Mouse (Mus musculus) layer of hippocampus, adult 2 months (tissue): ENCODE results near the gene Slc35f4. TPM values are rescaled to one million over a fixed set of nuclear protein-coding genes. Genes with fewer than 3 reads are reported as not detected.

Source experiments
- DNase-seq, 2 experiments: peaks; one replicate each; pipeline ENCODE4 v3.0.0; 2022; ENCODE audit warnings: low spot score in 2 of 2
- H3K27ac ChIP-seq: fragments of 200-600 bp; 2 replicates; pipeline ENCODE4 v1.8.1; 2022
- H3K4me3 ChIP-seq: fragments of 200-600 bp; 2 replicates; pipeline ENCODE4 v1.8.1; 2022; ENCODE audit warnings: mild to moderate bottlenecking
- CTCF ChIP-seq: fragments of 200-600 bp; conservative IDR thresholded peaks from 2 replicates; pipeline ENCODE4 v1.8.1; 2022; ENCODE audit warnings: antibody characterized with exemption, mild to moderate bottlenecking, moderate library complexity
- long read RNA-seq, 2 experiments: library from polyadenylated mRNA; stranded (forward); transcript quantifications; one replicate each; pipeline ENCODE4 v2.0.0; 2021; ENCODE audit warnings: borderline mapping rate in 2 of 2
- total RNA-seq, 2 experiments: library from RNA; stranded (reverse); gene quantifications; 2 replicates each; pipeline ENCODE4 v1.2.3; 2021

Slc35f4 gene
- 10 to 100 TPM; 13.9 to 16.3 TPM for total RNA-seq
- long read RNA-seq, experiment 1, partial matches to known transcripts: 2 of 3 reads
- long read RNA-seq, experiment 1, other reads (novel, unspliced or antisense): 1 of 3 reads
- long read RNA-seq, experiment 2: 0 reads

DNA sequence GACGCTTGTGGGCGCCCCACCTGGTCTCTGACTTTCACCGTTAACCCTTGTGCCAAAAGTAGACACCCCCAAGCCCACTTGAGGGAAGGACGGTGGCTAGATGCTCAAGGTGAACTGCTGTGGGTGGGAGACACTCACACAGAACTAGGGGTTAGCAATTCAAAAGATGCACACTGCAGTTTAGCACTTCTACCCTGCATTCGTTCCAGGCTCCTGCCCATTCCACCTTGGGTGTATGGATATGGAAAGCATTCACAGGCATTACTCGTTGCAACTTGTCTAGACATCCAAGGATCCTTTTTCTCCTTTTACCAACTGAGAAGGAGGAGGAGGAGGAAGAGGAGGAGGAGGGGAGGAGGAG, at the start of gene Slc35f4:
Gene Slc35f4 (minus strand): TSS at position 116 of the 361 bp plus-strand sequence.
- peak within 1 kb of the TSS; percentile 85 for H3K27ac ChIP-seq
- H3K4me3 ChIP-seq: peak within 1 kb of the TSS; percentile 68
- no peak for DNase-seq
- TF ChIP-seq CTCF: no peak

DNA sequence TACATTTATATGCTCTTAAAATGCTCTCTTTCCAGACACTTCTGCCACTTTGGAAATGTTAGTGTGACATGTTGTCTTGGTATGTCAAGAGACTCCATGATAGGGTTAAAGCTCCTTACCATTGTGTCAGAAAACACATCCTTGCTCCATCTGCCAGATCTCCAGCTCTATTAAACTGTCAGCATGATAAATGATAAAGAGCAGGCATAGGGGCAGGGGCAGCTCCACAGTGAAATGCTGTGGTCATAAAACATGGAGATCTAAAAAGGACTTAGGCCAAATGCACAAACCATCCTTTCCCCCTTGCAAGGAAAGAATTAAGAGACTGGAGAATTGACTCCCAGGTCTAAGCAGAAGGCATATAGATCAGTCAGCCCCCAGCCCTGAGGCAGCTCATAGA, 42.5 kb upstream of the Slc35f4 start:
- Histone ChIP-seq H3K4me3 (no peak overlapping the region), H3K27ac (no peak overlapping the region)
- no peak for DNase-seq
- no peak for TF ChIP-seq CTCF

DNA sequence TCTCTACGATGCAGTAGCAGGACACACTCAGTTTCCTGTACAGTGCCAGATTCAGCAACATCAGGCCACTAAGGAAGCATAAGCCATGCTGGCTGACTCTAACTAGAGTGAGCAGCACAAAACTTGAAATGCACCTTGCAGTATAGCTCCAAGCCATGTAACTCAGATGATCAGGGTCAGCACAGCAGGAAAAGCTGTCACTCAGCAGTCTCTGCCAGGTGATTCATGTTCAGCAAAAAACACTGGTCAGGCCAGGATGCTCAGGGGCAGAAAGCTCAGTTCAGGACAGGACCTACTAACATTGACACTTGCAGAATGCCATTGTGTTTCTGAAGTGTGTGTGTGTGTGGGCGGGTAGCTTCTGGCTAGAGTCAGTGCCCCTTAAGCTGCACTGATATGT, 34.9 kb upstream of the Slc35f4 start:
- DNase-seq: no peak
- TF ChIP-seq CTCF: no peak
- Histone ChIP-seq H3K4me3 (no peak overlapping the region), H3K27ac (no peak overlapping the region)

DNA sequence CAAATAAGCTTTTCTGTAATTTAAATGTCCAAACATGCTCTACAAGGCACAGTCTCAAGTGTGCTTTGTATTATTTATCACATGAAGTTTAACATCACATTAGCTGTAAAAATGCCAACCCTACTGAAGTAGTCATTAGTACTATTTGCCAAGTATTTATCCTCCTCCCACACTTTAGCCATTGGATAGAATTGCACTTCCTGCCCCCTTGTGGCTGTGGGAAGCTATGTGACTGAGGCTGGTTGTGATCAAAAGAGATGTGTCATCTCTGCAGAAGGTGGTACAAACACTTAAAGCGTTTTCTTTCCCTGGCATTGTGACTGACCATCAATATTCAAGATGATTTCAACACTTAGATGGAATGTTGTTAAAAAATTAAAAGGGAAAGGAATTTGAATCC, 14.3 kb upstream of the Slc35f4 start:
- DNase-seq: peak in 1 of 2 experiments; percentile 30
- TF ChIP-seq CTCF: peak; percentile 84
- Histone ChIP-seq H3K27ac (no peak overlapping the region), H3K4me3 (no peak overlapping the region)

DNA sequence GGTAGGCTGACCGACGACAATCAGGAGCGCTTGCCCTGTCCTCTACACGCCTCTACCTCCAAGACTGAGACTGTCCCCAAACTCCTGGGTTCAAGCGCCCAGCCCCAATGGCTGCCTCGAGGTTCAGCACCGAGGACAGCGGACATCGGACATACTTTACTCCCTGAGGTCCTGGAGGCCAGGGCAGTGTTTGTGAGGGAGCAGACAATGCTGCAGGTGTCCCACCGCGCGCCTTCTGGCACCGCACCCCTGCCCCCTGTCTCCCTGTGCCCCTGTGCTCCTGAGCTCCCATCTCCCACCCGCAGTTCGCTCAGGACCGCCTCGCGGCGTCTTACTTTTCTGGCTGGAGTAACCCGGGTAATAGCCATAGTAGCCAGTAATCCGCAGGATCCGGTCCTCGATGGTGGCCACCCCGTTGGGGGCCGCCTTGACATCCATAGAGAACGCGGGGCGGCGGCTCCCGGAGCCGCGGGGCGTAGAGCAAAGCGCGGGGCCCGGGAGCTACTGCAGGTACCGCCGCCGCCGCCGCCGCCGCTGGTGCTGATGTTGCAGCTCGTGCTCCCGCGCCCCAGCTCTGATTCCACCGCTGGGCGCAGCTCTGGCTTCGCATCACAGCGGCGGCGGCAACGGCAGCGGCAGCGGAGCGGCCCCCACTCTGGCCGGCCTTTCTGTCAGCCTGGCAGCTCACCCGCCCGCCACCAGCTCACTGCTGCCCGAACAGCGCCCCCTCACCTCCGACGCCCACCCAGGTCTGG, 493 bp downstream of the Slc35f4 start:
- TF ChIP-seq CTCF: peak; percentile 38
- H3K4me3 ChIP-seq: peak overlapping the region; percentile 68
- DNase-seq: peak in 1 of 2 experiments; percentile 38
- peak overlapping the region; percentile 85 for H3K27ac ChIP-seq

DNA sequence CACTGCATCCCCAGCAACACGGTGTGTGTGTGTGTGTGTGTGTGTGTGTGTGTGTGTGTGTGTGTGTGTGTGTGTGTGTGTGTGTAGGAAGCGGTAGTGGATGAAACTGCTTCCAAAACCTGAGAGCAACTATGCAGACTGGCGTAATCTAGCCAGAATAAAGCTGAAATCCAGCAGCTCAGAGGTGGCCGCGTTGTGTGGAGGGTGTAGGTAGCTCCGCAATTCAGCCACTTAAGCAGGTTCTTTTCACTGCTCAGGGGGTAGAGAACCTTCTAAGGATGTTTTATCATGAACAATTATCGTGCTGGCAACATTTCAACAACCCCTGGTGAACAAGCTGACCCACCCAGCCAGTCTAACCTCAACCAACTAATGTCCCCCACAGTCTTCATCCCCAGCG, 1.2 kb downstream of the Slc35f4 start:
- DNase-seq: no peak
- Histone ChIP-seq H3K4me3 (peak overlapping the region; percentile 68), H3K27ac (peak overlapping the region; percentile 85)
- TF ChIP-seq CTCF: no peak

DNA sequence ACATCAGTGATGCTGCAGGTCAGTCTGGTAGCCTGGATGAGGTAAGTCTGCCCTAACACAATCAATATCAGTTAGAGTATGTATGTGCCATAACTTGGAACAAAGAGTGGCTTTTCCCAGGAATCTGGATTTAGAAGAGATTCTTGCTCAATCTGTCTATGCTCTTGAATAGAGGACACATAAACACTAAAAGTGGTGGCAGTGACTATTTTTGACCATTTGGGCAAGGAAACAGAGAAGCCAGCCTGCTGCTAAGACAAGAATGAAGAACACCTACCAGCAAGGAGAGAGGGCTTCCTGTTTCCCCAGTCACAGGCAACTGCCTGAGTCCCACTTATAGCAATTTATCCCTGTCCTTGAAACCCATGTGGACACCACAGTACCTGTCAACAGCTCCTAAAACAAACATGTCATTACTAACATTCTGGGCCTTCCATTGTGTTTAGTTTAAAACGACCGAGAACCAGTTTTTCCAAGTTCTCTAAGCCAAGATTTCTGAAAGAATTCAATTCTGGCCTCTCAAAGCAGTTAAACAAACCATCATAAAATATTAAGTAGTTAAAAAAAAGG, 10.7 kb downstream of the Slc35f4 start:
- H3K27ac ChIP-seq: no peak overlapping the region
- no peak for TF ChIP-seq CTCF
- DNase-seq: no peak
- no peak overlapping the region for H3K4me3 ChIP-seq

DNA sequence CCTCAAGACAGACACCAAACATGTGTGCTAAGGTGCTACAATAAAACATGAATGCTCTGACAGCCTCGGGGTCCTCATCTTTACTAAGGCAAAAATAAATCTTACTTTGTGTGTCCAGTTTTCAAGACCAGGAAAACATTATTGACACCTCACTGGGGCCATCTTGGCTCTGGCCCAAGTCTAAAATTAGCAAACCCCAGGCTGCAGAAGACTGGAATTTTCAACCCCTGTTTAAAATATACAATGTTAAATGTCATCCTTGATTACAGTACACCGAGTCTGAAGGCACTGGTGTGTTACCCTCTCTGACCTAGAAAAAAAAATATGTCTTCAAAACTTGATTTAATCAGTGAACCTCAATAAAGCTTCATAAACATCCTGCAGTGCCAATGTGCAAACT, 11.7 kb downstream of the Slc35f4 start:
- DNase-seq: no peak

DNA sequence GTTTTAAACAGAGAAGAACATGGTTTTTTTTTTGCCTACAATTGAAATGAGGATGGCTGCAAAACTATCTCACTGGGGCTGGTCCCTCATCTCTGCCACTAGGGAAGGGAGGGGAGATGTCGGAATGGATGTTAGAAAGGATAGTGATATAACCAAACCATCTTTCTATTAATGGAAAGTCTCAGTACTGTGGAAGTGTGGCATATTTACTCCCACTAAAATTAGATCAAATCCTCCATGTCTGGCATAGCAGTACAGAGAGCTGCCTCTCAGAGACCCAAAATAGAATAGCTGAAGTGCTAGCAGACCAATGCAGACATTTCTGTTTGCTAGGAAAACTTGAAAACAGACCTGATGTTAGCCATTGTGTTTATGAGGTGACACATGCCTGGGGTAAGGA, 30.7 kb downstream of the Slc35f4 start:
- TF ChIP-seq CTCF: no peak
- Histone ChIP-seq H3K27ac (no peak overlapping the region), H3K4me3 (no peak overlapping the region)
- no peak for DNase-seq

More for the DNA sequence above, 11.7 kb downstream of the Slc35f4 start:
- Histone ChIP-seq H3K4me3 (no peak overlapping the region), H3K27ac (no peak overlapping the region)
- no peak for TF ChIP-seq CTCF

DNA sequence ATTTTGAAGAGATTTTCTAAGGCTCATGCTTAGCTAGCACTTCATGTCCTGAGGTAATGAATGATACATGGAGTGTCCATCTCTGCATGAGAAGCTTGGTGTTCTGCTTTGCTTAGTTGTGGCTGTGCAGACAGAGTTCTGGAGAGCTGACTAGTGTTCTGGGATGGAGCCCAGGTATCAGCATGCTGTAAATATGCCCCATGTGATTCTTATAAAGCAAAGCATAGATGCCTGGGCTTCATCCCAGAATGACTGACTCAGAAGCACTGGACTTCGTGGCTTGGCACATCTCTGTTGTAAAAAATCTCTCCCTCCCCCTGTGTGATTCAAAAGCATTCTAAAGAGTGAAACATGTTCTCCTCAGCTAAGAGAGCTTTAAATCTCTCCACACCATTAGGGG, 32.1 kb downstream of the Slc35f4 start:
- no peak overlapping the region for H3K4me3 ChIP-seq
- peak in 1 of 2 experiments; percentile 54 for DNase-seq
- TF ChIP-seq CTCF: no peak
- no peak overlapping the region for H3K27ac ChIP-seq

DNA sequence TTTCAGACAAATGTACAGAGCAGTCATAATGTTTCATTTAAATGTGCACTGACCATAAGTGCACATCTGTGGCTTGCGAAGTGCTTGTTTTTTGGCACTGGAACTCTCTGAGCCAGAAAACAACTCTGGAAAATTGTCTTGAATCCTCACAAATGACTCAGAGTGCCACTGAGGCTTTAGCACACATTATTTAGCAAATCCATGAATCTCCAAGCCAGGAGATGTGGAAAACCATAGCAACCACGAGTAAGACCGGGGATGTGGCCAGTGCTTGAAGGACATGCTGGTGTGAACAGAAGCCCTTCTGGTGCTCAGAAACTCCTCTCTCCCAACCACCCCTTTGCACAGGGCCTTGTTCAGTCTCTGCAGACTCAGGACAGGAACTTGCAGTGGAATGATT, 33.3 kb downstream of the Slc35f4 start:
- TF ChIP-seq CTCF: no peak
- DNase-seq: no peak

DNA sequence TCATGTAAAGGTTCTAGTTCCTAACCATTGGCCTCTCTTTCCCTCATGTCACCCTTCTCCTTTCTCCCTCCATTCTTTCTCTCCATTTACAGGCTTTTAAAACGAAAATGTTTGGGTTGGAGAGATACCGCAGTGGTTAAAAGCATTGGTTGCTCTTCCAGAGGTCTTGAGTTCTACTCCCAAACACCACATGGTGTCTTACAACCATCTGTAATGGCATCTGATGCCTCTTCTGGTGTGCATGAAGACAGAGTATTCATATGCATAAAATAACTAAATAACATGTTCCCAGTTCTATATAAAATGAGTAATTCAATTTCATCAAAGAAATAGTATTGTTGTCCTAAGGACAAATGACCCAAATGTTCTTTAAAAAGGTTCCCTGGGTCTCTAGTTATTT, 49.2 kb downstream of the Slc35f4 start:
- H3K27ac ChIP-seq: no peak overlapping the region
- TF ChIP-seq CTCF: no peak
- peak; percentile 35 to 53 for DNase-seq
- no peak overlapping the region for H3K4me3 ChIP-seq

More for the DNA sequence above, 33.3 kb downstream of the Slc35f4 start:
- no peak overlapping the region for H3K27ac ChIP-seq
- H3K4me3 ChIP-seq: no peak overlapping the region

DNA sequence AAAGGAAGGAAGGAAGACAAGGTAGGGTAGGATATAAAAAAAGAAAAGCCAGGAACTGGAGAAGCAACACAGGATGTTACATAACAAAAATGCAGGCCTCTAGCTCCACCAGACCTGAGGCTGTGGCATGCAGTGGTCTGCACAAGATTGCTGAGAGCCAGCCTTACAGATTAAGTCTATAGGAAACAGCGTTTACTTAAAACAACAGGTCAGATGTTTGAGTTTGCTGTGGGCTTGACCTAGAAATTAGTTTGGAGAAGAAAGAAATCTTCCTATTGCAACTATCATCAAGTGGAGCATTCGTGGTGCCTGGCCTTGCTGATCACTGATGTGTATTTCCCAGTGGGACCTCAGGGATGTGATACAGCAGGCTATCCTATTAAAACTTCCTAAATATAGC, 64.1 kb downstream of the Slc35f4 start:
- no peak for DNase-seq
- no peak overlapping the region for H3K4me3 ChIP-seq
- H3K27ac ChIP-seq: no peak overlapping the region
- no peak for TF ChIP-seq CTCF

DNA sequence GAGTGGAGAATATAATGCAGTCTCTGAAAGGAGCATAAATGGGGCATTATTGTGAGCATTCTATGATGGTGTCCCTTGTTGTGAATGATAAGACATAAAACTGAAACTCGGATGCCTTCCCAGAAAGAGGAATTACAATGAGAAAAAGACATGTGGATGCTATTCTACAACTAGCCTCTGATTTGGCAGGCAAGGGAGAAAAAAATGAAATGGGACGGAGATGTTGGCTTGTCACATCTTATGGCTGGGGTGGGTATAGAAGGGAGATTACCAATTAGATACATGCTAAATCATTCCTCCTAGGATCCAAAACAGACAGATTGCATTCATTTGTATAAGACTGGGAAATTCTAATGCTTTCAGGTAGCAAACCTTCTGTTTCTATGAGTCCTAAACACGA, 65.0 kb downstream of the Slc35f4 start:
- no peak for TF ChIP-seq CTCF
- no peak for DNase-seq
- no peak overlapping the region for H3K27ac ChIP-seq
- no peak overlapping the region for H3K4me3 ChIP-seq
